Mouse (Mus musculus) heart, postnatal 36 days (tissue): ENCODE results near the gene Ncln. TPM values are rescaled to one million over a fixed set of nuclear protein-coding genes. Genes with fewer than 3 reads are reported as not detected.

ENCODE experiments used
- DNase-seq, 2 experiments: peaks; one replicate each; pipeline ENCODE4 v3.0.0; 2021 to 2022
- intact Hi-C: fragments of 180-260 bp; cut with DNase I; formaldehyde crosslinking; loops from one replicate; pipeline ENCODE4 v1.15.1; 2025
- total RNA-seq, 2 experiments: library from RNA; stranded (reverse); gene quantifications; 2 replicates each; pipeline ENCODE4 v1.2.3; 2021

Gene Ncln
- total RNA-seq, 2 experiments from 2014 or later = 61.9 to 63.9 TPM

- intact Hi-C loops = loop anchor here (2.0 to 5.0 kb wide), 3 partner anchors 19 to 83 kb away; partner anchors contain the start of gene Tle6
- no peak for DNase-seq
Measured at GRCm38 (mm10) chr10:81519227-81519977, 23.2 kb upstream of the Ncln start.

GRCm38 (mm10) chr10:81518546-81518945 is 22.4 kb upstream of the Ncln start:
- intact Hi-C loops = loop anchor here (2.0 to 5.0 kb wide), 3 partner anchors 20 to 84 kb away; partner anchors contain the start of gene Tle6
- peak; percentile 66 to 78 for DNase-seq

DNA sequence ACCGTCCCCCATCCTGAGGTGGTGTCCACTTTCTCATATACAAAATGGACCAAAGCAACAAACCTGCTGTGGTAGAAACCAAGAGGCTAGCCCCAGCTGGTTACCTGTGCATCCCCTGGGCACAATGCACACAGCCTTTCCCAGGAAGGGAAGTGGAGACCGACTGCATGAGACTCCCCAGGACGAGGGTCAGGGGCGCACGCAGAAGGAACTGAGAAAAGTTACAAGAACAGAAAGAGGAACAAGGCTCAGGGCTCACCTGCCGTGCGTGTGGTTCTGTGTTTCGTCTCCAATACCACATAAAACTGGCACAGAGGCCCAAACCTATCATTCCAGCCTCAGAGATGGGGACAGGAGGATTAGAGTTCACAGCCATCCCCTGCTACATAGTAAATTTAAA is 21.0 kb upstream of the Ncln start:
- DNase-seq = no peak
- intact Hi-C loops = loop anchor here (5.0 kb wide), 1 partner anchor 85 kb away; the partner anchor contains the start of gene Tle6

DNA sequence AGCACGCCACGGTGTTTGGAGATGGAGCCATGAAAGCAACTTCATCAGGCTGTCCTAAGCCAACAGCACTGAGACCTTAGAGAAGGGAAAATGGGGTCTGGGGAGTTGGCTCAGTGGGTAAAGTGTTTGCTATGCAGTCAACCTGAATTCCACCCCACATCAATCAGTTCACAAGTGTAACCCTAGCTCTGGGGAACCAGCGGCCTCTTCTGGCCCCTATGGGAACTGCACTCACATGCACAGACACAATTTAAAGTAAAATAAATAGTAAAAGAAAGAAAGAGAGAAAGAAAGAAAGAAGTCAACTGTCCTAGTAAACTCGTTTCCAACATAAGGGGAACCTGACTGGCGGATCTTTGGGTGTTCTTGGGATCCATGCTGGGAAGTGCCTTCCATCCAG is 17.6 kb upstream of the Ncln start:
- no peak for DNase-seq
- intact Hi-C loops = no loop called here

- DNase-seq = no peak
- intact Hi-C loops = no loop called here
Measured at GRCm38 (mm10) chr10:81510246-81510810, 14.1 kb upstream of the Ncln start.

DNA sequence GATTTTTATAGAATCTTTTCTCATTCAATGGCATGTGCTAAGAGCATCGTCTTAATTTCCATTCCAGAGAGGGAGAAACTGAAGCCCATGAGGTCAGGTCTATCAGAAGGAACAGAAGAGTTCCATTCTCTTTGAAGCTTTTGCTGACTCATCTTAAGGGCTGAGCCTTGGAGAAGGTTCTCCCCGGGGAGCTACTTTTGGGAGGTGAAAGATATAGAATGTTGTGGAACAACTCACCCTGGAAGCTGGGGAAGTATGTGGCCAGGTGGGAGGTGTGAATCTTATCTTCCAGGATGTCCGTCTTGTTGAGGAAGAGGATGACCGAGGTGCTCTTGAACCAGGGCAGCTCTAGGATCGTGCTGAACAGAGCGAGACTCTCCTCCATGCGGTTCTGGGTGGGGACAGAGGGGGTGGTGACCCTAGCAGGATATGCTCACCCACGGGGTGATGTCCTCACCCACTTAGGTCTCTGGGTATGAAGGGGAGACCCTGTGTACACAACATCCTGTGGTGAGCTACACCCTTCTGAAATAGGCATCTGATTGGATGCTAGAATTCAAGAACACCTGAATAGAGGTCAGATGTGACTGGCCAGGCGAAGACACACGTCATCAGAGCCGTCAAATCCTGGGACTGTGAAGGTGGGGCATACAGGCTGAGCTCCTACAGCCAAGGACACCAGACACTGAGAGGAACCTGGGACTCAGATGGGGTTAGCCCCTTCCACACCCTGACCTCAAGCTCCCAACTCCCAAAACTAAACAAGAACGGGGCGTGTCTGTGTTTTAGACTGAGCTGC is 11.7 kb upstream of the Ncln start:
- no peak for DNase-seq
- intact Hi-C loops = no loop called here

- no peak for DNase-seq
- intact Hi-C loops = no loop called here
Measured at GRCm38 (mm10) chr10:81507095-81507494, 10.9 kb upstream of the Ncln start.

GRCm38 (mm10) chr10:81505016-81505664 is 8.9 kb upstream of the Ncln start:
- intact Hi-C loops = no loop called here
- no peak for DNase-seq

DNA sequence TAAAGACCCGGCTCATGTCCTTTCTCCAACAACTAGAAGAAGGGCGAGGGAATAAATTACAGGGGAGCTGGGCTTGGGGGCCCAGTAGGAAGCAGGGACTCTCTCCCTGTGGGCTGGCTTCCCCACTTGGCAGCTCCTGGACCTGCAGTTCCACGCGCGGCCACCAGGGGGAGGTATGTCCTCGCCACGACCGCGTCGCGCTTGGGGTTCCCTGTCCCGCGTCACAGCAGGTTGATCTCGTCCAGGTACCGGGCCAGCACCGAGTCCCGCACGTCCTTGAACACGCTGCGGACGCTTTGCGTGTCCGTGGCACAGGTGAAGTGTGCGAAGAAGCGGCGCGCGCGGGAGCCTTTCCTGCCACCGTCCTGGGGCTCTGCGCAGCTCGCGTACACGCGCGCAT is 6.5 kb upstream of the Ncln start:
- intact Hi-C loops = loop anchor here (1.0 to 5.0 kb wide), 4 partner anchors 24 to 668 kb away; partner anchors contain the start of gene Tle6
- peak; percentile 92 to 97 for DNase-seq

- intact Hi-C loops = loop anchor here (1.0 to 5.0 kb wide), 4 partner anchors 24 to 669 kb away; partner anchors contain the start of gene Tle6
- no peak for DNase-seq
Measured at GRCm38 (mm10) chr10:81501863-81502262, 5.7 kb upstream of the Ncln start.

DNA sequence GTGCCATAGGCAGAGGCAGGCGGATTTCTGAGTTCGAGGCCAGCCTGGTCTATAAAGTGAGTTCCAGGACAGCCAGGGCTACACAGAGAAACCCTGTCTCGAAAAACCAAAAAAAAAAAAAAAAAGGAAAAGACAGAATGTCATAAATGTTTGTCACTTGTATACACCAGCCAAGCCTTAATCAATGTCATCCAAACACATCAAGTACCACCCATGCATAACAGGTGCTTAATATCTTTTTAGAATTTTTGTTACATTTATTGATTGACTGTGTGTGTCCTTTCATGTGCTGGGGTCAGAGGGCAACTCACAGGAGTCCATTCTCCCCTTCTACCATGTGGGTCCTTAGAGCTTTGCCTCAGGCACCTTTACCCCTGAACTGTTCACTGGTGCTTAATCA is 3.8 kb upstream of the Ncln start, which contains the start of gene S1pr4:
Gene S1pr4 (minus strand): TSS at position 101 of the 400 bp plus-strand sequence.
- DNase-seq = no peak
- intact Hi-C loops = loop anchor here (5.0 kb wide), 1 partner anchor 102 kb away; the partner anchor contains the start of gene Tle6

DNA sequence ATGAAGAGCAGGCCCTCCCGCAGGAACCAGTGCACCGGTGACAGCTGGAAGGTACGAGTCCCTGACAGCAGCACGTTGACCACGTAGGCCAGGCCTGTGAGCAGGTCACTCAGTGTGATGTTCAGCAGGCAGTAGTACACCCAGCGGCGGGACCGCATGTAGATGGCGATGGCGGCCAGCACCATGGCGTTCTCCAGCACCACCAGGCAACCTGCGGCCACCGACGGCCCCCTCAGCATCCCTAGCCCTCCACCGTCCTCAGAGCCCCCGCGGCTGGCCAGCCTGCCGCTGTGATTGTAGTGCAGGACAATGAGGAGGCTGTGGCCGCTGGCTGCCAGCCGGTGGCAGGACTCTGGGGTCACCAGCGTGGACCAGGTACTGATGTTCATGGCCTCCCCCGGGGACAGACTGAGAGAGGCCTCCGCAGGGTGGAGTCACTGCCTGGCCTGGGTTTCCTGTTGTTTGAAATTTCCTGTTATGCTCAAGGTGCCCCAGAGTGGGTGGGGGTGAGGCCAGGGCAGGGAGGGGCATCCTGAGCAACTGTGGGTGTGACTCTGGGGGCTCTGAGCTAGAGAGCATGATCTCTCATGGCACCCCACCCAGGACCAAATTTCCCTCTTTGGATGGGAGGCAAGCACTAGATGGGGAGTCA is 3.2 kb upstream of the Ncln start:
- intact Hi-C loops = loop anchor here (10.0 kb wide), 1 partner anchor 595 kb away; the partner anchor contains the start of gene Timm13
- no peak for DNase-seq

DNA sequence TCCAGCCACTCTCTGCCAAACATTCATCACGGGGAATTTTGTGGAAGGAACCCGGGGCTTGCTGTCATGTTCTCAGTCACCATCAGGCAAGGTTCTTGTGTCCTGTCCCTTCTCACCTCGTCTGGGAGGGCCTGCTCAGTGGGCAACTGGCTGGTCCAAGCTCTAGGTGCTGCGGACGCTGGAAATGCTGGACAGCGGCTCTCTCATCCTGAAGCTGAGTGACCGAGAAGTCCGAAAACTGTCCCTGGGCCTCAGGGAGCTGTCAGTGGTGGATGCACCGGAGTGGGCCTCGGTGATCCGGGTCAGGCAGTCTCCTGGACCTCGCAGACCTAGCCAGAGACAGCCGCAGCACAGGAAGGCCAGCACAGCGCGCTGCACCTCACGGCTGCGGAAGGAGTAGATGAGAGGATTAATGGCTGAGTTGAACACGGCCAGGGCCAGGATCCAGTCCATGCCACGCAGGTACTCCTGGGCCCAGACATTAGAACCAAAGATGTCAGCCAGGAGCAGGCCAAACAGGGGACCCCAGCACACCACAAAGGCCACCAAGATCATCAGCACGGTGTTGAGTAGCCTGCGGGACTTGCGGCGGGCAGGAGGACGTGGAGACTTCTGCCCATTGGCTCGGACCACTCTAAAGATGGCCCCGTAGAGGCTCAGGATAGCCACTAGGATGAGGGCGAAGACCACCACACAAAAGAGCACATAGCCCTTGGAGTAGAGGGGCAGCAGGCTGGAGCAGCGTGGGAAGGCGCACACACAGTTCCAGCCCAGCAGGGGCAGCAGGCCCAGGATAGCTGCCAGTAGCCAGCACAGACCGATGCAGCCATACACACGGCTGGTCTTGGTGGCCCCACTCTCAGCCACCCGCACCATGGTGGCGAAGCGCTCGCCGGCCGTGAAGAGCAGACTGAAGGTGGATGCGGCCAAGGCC is 2.4 kb upstream of the Ncln start:
- no peak for DNase-seq
- intact Hi-C loops = loop anchor here (10.0 kb wide), 1 partner anchor 594 kb away; the partner anchor contains the start of gene Timm13

- intact Hi-C loops = loop anchor here (10.0 kb wide), 1 partner anchor 593 kb away; the partner anchor contains the start of gene Timm13
- no peak for DNase-seq
Measured at GRCm38 (mm10) chr10:81497401-81498270, 1.4 kb upstream of the Ncln start.

DNA sequence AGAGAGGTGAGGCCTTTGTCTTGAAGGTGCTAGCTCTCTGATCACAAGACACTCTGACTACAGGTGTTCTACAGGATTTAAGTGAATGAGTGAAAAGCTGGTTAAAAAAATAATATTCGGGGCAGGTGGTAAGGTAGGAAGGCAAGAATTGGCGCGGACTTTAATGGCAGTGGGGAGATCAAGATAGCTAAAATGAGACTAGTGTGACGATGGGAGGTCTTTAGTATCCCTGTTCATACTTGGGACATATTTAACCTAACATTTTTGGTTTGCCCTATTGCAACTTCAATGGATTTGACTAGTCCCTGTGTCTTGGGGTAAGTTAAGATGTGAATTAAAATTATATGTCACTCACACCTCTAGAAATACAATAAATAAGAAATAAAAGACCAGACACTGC is 777 bp upstream of the Ncln start:
- intact Hi-C loops = loop anchor here (10.0 kb wide), 1 partner anchor 592 kb away; the partner anchor contains the start of gene Timm13
- DNase-seq = no peak

DNA sequence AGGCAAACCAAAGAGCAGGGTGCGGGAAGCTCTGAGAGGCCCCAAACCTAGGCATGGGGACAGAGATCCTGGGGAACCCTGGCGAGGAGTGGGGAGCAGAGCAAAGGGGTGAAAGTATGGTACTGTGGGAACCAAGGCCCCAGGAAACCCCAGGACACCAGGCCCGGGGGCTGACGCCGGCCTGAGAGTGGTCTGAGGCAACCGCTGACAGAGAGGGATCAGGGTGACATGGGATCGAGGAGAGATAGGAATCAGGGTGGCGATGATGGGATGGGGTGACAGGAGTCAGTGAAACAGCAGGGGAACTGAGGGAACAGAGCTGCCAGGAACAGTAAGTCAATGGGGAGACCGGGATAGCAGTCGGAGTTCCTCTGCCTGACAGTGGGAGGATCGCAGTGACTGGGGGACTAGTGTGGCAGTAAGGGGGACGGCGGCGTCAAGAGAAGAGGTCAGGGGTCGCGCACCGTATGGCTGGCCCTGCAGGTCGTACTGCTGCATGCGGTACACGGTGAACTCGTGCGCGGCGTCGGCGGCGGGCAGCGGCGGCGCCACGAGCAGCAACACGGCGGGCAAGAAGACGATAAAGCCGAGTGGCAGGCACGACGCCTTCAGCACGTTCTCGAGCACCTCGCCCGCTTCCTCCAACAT is 452 bp downstream of the Ncln start:
- intact Hi-C loops = loop anchor here (10.0 kb wide), 1 partner anchor 591 kb away; the partner anchor contains the start of gene Timm13

DNA sequence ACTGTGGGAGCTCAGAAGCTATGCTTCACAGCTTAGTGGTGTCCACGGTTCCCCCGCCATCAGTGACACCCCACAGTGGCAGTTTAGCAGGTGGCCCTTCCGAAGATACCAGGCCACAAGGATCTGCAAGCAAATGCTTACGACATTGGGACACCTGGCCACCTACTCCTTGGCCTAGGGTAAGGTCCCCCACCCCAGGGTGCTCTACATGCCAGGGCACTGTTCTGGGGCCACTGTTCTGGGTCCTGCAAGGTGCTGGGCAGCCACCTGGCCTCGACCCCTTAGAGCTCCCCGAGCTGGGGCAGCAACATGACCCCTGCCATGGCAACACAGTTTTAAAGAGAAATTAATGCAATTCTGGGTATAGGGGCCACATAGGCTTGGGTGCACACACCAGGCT is 1.0 kb downstream of the Ncln start:
- intact Hi-C loops = loop anchor here (10.0 kb wide), 1 partner anchor 590 kb away; the partner anchor contains the start of gene Timm13
- no peak for DNase-seq

More for the DNA sequence above, 452 bp downstream of the Ncln start:
- DNase-seq = no peak
